Mouse (Mus musculus): ENCODE results near the gene Tmem140. TPM values are rescaled to one million over a fixed set of nuclear protein-coding genes. Genes with fewer than 3 reads are reported as not detected.

Tmem140 gene
- 1.4 and 1.8 TPM in 2 replicates for polyA plus RNA-seq (2016; fragmentation: Nextera tagmentation; extraction: Ambion mirVana)

- Histone ChIP-seq H3K36me3 (no peaks in the 10 kb centered on the region), H3K27me3 (ENCODE audit: insufficient read depth, poor library complexity, severe bottlenecking) (no peaks in the 10 kb centered on the region), H3K9me3 (no peaks in the 10 kb centered on the region), H3K4me1 (peaks cover 37% of the 10 kb centered on the region), H3K4me3 (peak within 1 kb of the TSS; percentile 31), H3K27ac (peak within 1 kb of the TSS; percentile 67)
- DNase-seq (ENCODE audit: low spot score), result no peak
- 38% methylated on average over 11 of the region's 11 CpGs for WGBS
Measured at GRCm38 (mm10) chr6:34862791-34863403, at the start of gene Tmem140. Gene Tmem140, plus strand, starts transcription at chr6:34863146.

DNA sequence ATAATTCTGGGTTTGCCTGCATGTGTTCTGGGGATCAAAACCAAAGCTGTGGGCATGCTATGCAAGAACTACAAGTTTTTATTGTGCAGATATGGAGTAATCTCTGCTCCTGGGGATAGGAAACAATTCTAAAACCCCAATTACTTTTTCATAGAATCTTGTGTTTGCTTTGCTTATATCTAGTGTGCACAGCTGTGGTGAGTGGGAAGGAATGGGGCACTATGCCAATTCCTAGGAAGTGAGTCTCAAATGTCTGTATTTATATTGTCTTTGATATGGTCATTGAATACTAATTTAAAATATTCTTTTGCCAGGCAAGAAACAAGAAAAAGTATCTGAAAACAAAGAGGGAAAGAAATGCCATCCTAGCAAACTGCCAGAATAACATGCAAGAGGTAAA is 38.5 kb upstream of the Tmem140 start:
- DNase-seq (ENCODE audit: low spot score), result no peak
- H3K9me3 ChIP-seq, result no peaks in the 10 kb centered on the region
- no peak overlapping the region for H3K27ac ChIP-seq
- H3K4me3 ChIP-seq, result no peak overlapping the region
- no peaks in the 10 kb centered on the region for H3K27me3 ChIP-seq (ENCODE audit: insufficient read depth, poor library complexity, severe bottlenecking)
- H3K36me3 ChIP-seq, result no peaks in the 10 kb centered on the region
- H3K4me1 ChIP-seq, result no peaks in the 10 kb centered on the region

DNA sequence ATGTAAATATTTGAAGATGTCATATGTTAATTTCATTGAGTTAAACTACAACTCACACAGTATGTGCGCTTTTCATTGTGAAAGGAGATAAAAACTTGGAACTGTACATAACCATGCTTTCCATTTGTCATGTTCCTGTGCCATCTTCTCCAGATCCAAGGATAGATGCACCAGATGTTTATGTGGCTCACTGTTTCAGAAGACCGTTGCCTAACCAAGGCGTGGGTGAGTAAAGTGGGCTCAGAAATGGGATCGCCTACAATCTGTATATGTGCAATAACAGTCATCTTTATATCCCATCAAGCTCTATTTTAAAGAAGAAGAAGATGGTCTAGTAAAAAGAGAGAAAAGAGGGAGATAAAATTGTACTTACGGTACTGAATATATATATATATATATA is 30.6 kb upstream of the Tmem140 start:
- H3K27me3 ChIP-seq (ENCODE audit: insufficient read depth, poor library complexity, severe bottlenecking), result no peaks in the 10 kb centered on the region
- H3K9me3 ChIP-seq, result no peaks in the 10 kb centered on the region
- H3K27ac ChIP-seq, result no peak overlapping the region
- no peak overlapping the region for H3K4me3 ChIP-seq
- 91% methylated on average over 5 of the region's 5 CpGs for WGBS
- DNase-seq (ENCODE audit: low spot score), result no peak
- no peaks in the 10 kb centered on the region for H3K4me1 ChIP-seq
- no peaks in the 10 kb centered on the region for H3K36me3 ChIP-seq

DNA sequence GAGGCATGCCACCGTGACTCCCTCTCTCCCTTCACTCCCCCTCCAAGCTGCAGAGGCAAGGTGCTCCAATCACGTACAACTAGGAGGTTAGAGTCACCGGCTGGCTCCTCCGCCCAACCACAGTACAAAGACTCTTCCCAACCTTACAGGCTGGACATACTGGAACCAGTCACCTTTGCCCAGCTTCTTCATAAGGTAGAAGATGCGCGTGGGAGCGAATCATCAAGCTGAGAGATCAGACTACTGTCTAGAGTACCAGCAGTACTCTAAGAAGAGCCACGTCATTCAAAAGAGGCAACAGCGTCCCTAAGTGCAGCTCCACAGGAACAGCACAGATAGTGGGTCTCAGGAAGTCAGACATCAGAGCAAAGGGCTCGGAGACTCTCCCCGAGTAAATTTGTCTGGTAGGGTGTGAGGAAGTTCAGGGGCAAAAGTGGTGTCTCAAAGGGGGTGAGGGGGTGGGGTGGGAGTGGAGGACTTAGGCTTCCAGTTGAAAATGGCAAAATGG is 1.3 kb upstream of the Tmem140 start:
- H3K4me1 ChIP-seq, result peaks cover 32% of the 10 kb centered on the region
- no peak for DNase-seq (ENCODE audit: low spot score)
- H3K9me3 ChIP-seq, result no peaks in the 10 kb centered on the region
- H3K27me3 ChIP-seq (ENCODE audit: insufficient read depth, poor library complexity, severe bottlenecking), result no peaks in the 10 kb centered on the region
- no peak overlapping the region for H3K4me3 ChIP-seq
- no peak overlapping the region for H3K27ac ChIP-seq
- no peaks in the 10 kb centered on the region for H3K36me3 ChIP-seq
- 79% methylated on average over 11 of the region's 11 CpGs for WGBS

- 84% methylated on average over 6 of the region's 6 CpGs for WGBS
- Histone ChIP-seq H3K9me3 (no peaks in the 10 kb centered on the region), H3K27me3 (ENCODE audit: insufficient read depth, poor library complexity, severe bottlenecking) (no peaks in the 10 kb centered on the region), H3K27ac (peak overlapping the region; percentile 67; the same call in 1 of the 2 replicates), H3K36me3 (no peaks in the 10 kb centered on the region), H3K4me1 (peaks cover 37% of the 10 kb centered on the region), H3K4me3 (no peak overlapping the region; the same call in 1 of the 2 replicates)
- DNase-seq (ENCODE audit: low spot score), result no peak
Measured at GRCm38 (mm10) chr6:34862381-34862780, 565 bp upstream of the Tmem140 start.

GRCm38 (mm10) chr6:34863786-34864514 is 1.0 kb downstream of the Tmem140 start:
- no peaks in the 10 kb centered on the region for H3K9me3 ChIP-seq
- no peaks in the 10 kb centered on the region for H3K36me3 ChIP-seq
- WGBS, result 61% methylated on average over 9 of the region's 9 CpGs
- no peak overlapping the region for H3K27ac ChIP-seq
- DNase-seq (ENCODE audit: low spot score), result no peak
- no peaks in the 10 kb centered on the region for H3K27me3 ChIP-seq (ENCODE audit: insufficient read depth, poor library complexity, severe bottlenecking)
- peaks cover 45% of the 10 kb centered on the region for H3K4me1 ChIP-seq
- H3K4me3 ChIP-seq, result no peak overlapping the region

GRCm38 (mm10) chr6:34865213-34865612 is 2.3 kb downstream of the Tmem140 start:
- H3K4me3 ChIP-seq, result no peak overlapping the region
- 49% methylated on average over 5 of the region's 5 CpGs for WGBS
- no peaks in the 10 kb centered on the region for H3K36me3 ChIP-seq
- H3K27ac ChIP-seq, result peak overlapping the region; percentile 73; the same call in 1 of the 2 replicates
- no peaks in the 10 kb centered on the region for H3K27me3 ChIP-seq (ENCODE audit: insufficient read depth, poor library complexity, severe bottlenecking)
- no peaks in the 10 kb centered on the region for H3K9me3 ChIP-seq
- peaks cover 57% of the 10 kb centered on the region for H3K4me1 ChIP-seq
- DNase-seq (ENCODE audit: low spot score), result no peak

DNA sequence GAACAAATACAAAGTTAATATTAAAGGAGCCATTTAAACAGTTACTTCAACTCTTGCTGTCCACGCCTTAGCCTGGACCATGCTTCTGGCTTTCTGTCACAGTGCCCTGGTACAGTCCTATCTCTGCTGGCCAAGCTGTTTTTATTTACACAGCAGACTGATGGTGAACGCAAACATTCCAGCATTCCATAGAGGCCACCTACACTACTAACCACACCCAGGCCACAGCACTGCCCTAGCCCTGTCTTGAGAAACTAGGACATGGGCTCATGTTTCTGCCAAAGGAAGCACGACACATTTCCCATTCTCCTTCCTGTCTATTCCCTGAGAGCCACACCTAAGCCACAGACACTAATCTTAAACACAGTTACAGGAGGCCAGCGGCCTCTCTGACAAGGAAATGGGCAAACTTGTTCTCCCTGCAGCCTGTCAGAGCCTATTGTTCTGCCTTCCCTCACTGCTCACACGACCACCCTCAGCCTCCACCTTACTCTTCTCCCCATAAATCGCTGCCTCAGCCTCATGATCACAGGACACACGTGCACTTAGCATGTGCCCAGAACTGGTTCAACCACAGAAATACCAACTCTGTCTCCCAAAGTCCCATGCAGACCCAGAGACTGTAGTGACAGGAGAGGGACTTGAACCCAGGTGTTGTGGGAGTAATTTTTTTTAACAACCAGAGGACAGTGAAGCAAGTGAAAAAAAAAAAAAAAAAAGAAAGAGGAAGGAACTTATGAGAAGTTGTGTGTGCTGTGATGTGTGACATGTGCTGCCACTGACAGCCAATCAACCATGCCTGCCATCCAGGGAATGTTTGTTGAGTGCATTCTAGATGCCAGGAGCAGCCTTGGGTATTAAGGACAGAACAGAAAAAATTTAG is 3.0 kb downstream of the Tmem140 start:
- WGBS, result 38% methylated on average over 7 of the region's 7 CpGs
- Histone ChIP-seq H3K9me3 (no peaks in the 10 kb centered on the region), H3K4me1 (peaks cover 63% of the 10 kb centered on the region), H3K27ac (peak overlapping the region; percentile 73), H3K27me3 (ENCODE audit: insufficient read depth, poor library complexity, severe bottlenecking) (no peaks in the 10 kb centered on the region), H3K4me3 (no peak overlapping the region), H3K36me3 (no peaks in the 10 kb centered on the region)
- DNase-seq (ENCODE audit: low spot score), result no peak

GRCm38 (mm10) chr6:34866786-34867185 is 3.8 kb downstream of the Tmem140 start:
- H3K36me3 ChIP-seq, result no peaks in the 10 kb centered on the region
- H3K4me3 ChIP-seq, result no peak overlapping the region
- DNase-seq (ENCODE audit: low spot score), result no peak
- H3K27ac ChIP-seq, result peak overlapping the region; percentile 73; the same call in 1 of the 2 replicates
- H3K9me3 ChIP-seq, result no peaks in the 10 kb centered on the region
- H3K4me1 ChIP-seq, result peaks cover 66% of the 10 kb centered on the region
- H3K27me3 ChIP-seq (ENCODE audit: insufficient read depth, poor library complexity, severe bottlenecking), result no peaks in the 10 kb centered on the region
- 54% methylated on average over 8 of the region's 8 CpGs for WGBS

DNA sequence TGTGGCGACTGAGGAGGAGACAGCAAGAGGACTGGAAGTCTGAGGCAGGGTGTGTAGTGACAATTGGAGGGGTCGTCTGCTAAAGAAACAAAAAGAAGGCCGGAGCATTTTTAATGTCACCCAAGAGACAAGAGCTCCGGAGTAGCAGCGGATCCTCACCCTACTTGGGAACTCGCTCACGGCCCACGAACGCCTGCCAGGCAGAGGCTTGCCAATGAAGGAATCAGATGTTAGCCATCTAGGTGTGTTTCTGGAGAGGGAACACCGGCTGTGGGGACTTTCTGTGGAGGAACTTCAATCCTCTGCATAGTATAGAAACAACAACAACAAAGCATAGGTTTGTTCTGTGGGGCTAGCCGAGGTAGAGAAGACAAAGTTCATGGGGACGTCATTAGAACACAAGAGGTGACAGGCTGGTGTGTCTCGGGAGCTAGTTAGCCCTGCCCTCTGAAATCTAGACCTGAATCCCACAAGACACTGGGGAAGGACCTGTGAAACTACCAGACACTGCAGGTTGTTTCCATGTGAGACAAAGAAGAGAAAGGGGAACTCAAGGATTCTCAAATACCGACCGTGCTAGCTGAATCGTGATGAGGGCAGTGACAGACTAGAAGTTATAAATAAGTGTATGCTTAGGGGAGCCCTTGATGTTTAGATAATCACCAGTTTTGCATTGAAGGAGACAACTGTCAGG is 4.5 kb downstream of the Tmem140 start:
- H3K27me3 ChIP-seq (ENCODE audit: insufficient read depth, poor library complexity, severe bottlenecking), result no peaks in the 10 kb centered on the region
- peak overlapping the region; percentile 73 for H3K27ac ChIP-seq
- no peak for DNase-seq (ENCODE audit: low spot score)
- peaks cover 66% of the 10 kb centered on the region for H3K4me1 ChIP-seq
- 80% methylated on average over 16 of the region's 16 CpGs for WGBS
- H3K4me3 ChIP-seq, result no peak overlapping the region
- no peaks in the 10 kb centered on the region for H3K36me3 ChIP-seq
- no peaks in the 10 kb centered on the region for H3K9me3 ChIP-seq

DNA sequence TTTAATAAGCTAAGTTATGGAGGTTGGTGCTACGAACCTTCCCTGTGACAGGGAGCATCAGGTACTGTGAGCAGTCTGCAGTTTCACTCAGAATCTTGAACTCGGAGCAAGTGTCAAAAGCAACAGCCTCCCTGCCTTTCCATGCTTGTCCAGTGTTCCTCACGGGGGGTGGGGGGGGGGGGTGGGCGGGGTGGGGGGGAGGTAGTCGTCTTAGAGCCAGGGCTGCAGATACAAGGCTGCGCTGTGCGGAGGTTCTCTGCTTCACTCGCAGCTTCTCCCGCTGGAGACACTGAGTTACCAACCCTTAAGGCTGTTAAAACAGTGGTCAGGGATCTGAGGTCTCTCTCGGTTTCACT is 5.0 kb downstream of the Tmem140 start:
- peak overlapping the region; percentile 73; the same call in 1 of the 2 replicates for H3K27ac ChIP-seq
- peaks cover 2% of the 10 kb centered on the region for H3K36me3 ChIP-seq
- no peaks in the 10 kb centered on the region for H3K27me3 ChIP-seq (ENCODE audit: insufficient read depth, poor library complexity, severe bottlenecking)
- no peaks in the 10 kb centered on the region for H3K9me3 ChIP-seq
- no peak for DNase-seq (ENCODE audit: low spot score)
- peaks cover 67% of the 10 kb centered on the region for H3K4me1 ChIP-seq
- WGBS, result 75% methylated on average over 10 of the region's 10 CpGs
- H3K4me3 ChIP-seq, result no peak overlapping the region

- H3K4me3 ChIP-seq, result no peak overlapping the region
- H3K36me3 ChIP-seq, result peaks cover 4% of the 10 kb centered on the region
- 69% methylated on average over 20 of the region's 20 CpGs for WGBS
- peaks cover 60% of the 10 kb centered on the region for H3K4me1 ChIP-seq
- no peak for DNase-seq (ENCODE audit: low spot score)
- H3K9me3 ChIP-seq, result no peaks in the 10 kb centered on the region
- peak overlapping the region; percentile 73 for H3K27ac ChIP-seq
- H3K27me3 ChIP-seq (ENCODE audit: insufficient read depth, poor library complexity, severe bottlenecking), result no peaks in the 10 kb centered on the region
Measured at GRCm38 (mm10) chr6:34868507-34869217, 5.7 kb downstream of the Tmem140 start.
